Mouse (Mus musculus): Measurements from ENCODE around the gene Bcas3.

DNA sequence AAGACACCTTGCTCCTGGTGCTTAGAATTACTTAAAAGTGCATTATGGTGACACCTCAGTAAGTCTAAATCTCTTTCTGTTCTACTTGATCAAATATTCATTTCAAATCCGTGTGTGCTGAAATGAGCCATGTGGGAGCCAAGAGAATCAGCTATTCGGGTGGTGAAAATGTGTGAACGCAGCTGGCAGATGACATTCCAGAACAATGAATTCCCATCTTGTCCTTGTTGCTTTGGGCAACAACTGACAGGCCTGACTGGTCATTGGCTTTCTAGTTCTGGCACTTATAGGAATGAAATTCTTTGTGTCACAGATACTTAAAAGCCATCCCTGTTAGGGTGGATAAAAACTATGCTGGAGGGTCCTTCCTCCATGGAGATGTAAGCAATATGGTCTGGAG is 240.7 kb downstream of the Bcas3 start:
- no peak for TF ChIP-seq CTCF (IDR thresholded peaks at IDR 0.05)
- no peak; the same call in 1 of the 2 replicates for TF ChIP-seq EP300 (IDR thresholded peaks at IDR 0.05)
